Mouse (Mus musculus) brain, embryonic 14.5 days (tissue): ENCODE results near the gene Myo10.

Source experiments
- CTCF ChIP-seq: fragments of 200-500 bp; IDR thresholded peaks from 2 replicates; pipeline ENCODE4 v1.5.1; 2012; ENCODE audit warnings: inconsistent platforms, mild to moderate bottlenecking, moderate library complexity, borderline replicate concordance; ENCODE audit not compliant: insufficient read depth, insufficient read length; ENCODE audit errors: extremely low read depth
- POLR2A ChIP-seq: fragments of 200-500 bp; IDR thresholded peaks from 2 replicates; pipeline ENCODE4 v1.6.1; 2012; ENCODE audit warnings: mild to moderate bottlenecking, inconsistent platforms, borderline replicate concordance; ENCODE audit not compliant: poor library complexity, insufficient read depth, insufficient read length, severe bottlenecking; ENCODE audit errors: extremely low read depth

GRCm38 (mm10) chr15:25648287-25648686 is 26.0 kb downstream of the Myo10 start:
- TF ChIP-seq CTCF (no peak), POLR2A (no peak)
